ENCODE assay signal across 8 mouse cellular contexts in the genomic region with DNA sequence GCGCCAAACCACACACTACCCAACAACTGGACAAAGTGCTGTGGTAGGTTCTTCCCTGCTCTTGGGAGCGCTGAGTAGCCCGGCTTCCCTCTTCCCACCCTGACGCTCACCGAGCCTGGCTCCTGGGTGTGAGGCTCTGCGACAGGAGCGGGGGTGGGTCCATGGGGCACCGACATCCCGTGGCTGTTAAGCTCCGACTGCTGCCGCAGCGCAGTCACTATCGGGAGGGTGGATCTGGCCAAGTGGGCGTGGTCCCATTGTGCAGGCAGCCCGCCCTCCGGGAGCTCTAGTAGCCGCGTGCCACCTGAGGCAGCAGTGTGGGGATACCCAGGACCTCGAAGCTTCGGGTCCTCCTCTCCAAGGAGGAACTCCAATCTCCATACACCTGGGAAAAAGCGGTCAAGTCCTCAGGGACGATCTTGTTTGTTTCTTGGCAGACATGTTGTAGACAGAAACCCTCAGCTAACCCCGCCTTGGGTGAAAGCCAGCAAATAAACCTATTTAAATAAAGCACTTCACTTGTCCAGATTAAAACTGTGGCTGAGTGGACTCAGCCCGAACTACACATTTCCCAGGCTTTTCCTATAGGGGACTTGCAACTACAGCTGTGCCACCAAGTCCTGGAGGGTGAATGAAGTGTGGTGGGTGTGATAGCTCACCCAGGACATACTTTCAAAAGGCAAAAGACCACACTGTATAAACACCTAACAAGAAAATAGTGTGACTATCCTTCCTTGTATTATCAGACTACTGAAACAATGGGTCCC. TPM values are rescaled to one million over a fixed set of nuclear protein-coding genes. Genes with fewer than 3 reads are reported as not detected.
DNase-seq lines count a peak whose midpoint lies in the region; ATAC-seq and TF ChIP-seq lines count a peak whose summit lies in the region.

A gene (minus strand): TSS at position 199 of the 767 bp plus-strand sequence.

- H3K27ac ChIP-seq in hindbrain, embryonic 13.5 days, result no peak within 1 kb of the TSS
- no peak within 1 kb of the TSS for H3K27ac ChIP-seq in left cerebral cortex, adult 2 months

- intact Hi-C loops in left cerebral cortex, adult 2 months (cut with DNase I), result no loop called here

- ATAC-seq in hindbrain, embryonic 13.5 days (ENCODE audit: low FRiP score), result peak; percentile 88

- peak within 1 kb of the TSS; percentile 86 for H3K4me2 ChIP-seq in hindbrain, embryonic 13.5 days

- H3K4me3 ChIP-seq in hindbrain, embryonic 13.5 days, result peak within 1 kb of the TSS; percentile 43
- peak within 1 kb of the TSS; percentile 31; the same call in 1 of the 2 replicates for H3K4me3 ChIP-seq in left cerebral cortex, adult 2 months
- H3K4me3 ChIP-seq in megakaryocyte, embryonic 14.5 days (replicated peaks), result peak within 1 kb of the TSS; percentile 96

- no peak for TF ChIP-seq CTCF in left cerebral cortex, adult 2 months (IDR thresholded peaks at IDR 0.05)

- H3K36me3 ChIP-seq in hindbrain, embryonic 13.5 days, result peaks cover 7% of the 10 kb centered on the region
- peaks cover 58% of the 10 kb centered on the region for H3K36me3 ChIP-seq in megakaryocyte, embryonic 14.5 days (replicated peaks; ENCODE audit: low read length)

- H3K4me1 ChIP-seq in hindbrain, embryonic 13.5 days (replicated peaks), result peaks cover 12% of the 10 kb centered on the region
- peaks cover 98% of the 10 kb centered on the region for H3K4me1 ChIP-seq in megakaryocyte, embryonic 14.5 days

- H3K9ac ChIP-seq in hindbrain, embryonic 13.5 days, result peak within 1 kb of the TSS; percentile 74

- peak; percentile 68 for DNase-seq in WW6 (ENCODE audit: low read depth, low spot score)
- peak; percentile 31 for DNase-seq in cerebellum, adult 9-10 months
- peak; percentile 36 to 39 for DNase-seq in frontal cortex, postnatal 10 days (ENCODE audit: low spot score in 2 of 2)
- peak; percentile 33 to 40 for DNase-seq in left cerebral cortex, adult 2 months (ENCODE audit: extremely low spot score in 1 of 2, low spot score in 2 of 2)
- peak; percentile 33 to 42 for DNase-seq in right cerebral cortex, adult 2 months (ENCODE audit: low spot score in 2 of 2)
- DNase-seq in urinary bladder, postnatal 36 days (ENCODE audit: low spot score in 2 of 2), result peak; percentile 68 to 77

- H3K9me3 ChIP-seq in hindbrain, embryonic 13.5 days, result no peaks in the 10 kb centered on the region
- H3K9me3 ChIP-seq in megakaryocyte, embryonic 14.5 days, result no peaks in the 10 kb centered on the region

- 5% methylated on average over 24 of the region's 24 CpGs for WGBS in hindbrain, embryonic 13.5 days

- peaks cover 11% of the 10 kb centered on the region; the same call in 1 of the 2 replicates for H3K27me3 ChIP-seq in hindbrain, embryonic 13.5 days
- H3K27me3 ChIP-seq in megakaryocyte, embryonic 14.5 days (replicated peaks), result no peaks in the 10 kb centered on the region

RNA-seq across cellular contexts. Expression of the gene that starts here (rescaled TPM):
- 2.6 and 2.8 TPM in 2 replicates for polyA plus RNA-seq in hindbrain, embryonic 13.5 days (2015; fragmentation: Nextera tagmentation; extraction: Ambion mirVana)
- total RNA-seq in left cerebral cortex, adult 2 months (2021), result under 1 TPM; 0.75 to 0.93 TPM
- polyA plus RNA-seq in megakaryocyte, embryonic 14.5 days (2012; ENCODE audit: insufficient read depth, low replicate concordance), result 312 and 347 TPM in 2 replicates

Comparison
In these comparisons a context has a peak if more than half of its experiments do, and no peak if none do; other contexts are left out.
1. RNA of the gene that starts here (polyA plus RNA-seq): 312 to 347 TPM in megakaryocyte, embryonic 14.5 days; 2.6 to 2.8 TPM in hindbrain, embryonic 13.5 days; every median in the first group is over 10 times any median in the second.
2. Peak in DNase-seq and H3K4me3 ChIP-seq in left cerebral cortex, adult 2 months; RNA of the gene not detected or under 1 TPM.
3. H3K4me3 ChIP-seq: peak in every context shown above with its lines; median percentile 96 in megakaryocyte, embryonic 14.5 days; 43 in hindbrain, embryonic 13.5 days; 31 in left cerebral cortex, adult 2 months.
4. Peak in every context shown above with its lines, with median percentiles within 50 percentile points of each other: DNase-seq.